ENCODE assay signal across 25 mouse cellular contexts in genomic region chr4:45443652-45444051, GRCm38 (mm10). TPM values are rescaled to one million over a fixed set of nuclear protein-coding genes. Genes with fewer than 3 reads are reported as not detected.
DNase-seq lines count a peak whose midpoint lies in the region; ATAC-seq and TF ChIP-seq lines count a peak whose summit lies in the region.
"Had no signal": no experiment of that assay in that cellular context is flagged by ENCODE, and none has a peak within 500 bp of the region (broad histone marks: within the 10 kb centered on the region; RNA-seq: fewer than 3 reads in every experiment).

No protein-coding gene starts in this region.

- peaks cover 7% of the 10 kb centered on the region for H3K27me3 ChIP-seq in heart, embryonic 12.5 days (replicated peaks)
- no peaks in the 10 kb centered on the region for H3K27me3 ChIP-seq in kidney, adult 2 months (replicated peaks; ENCODE audit: control insufficient read depth, insufficient read depth, low read length)
- H3K27me3 ChIP-seq in kidney, embryonic 15.5 days, result no peaks in the 10 kb centered on the region
- H3K27me3 ChIP-seq: CH12.LX; embryonic facial prominence, embryonic 15.5 days; liver, embryonic 13.5 days; midbrain, embryonic 15.5 days; neural tube, embryonic 12.5 days had no signal

- DNase-seq in heart, postnatal 4 days, result no peak
- peak; percentile 84 for DNase-seq in kidney, adult 2 months
- peak; percentile 59 for DNase-seq in kidney, postnatal 10 days
- DNase-seq in urinary bladder, postnatal 14 days (ENCODE audit: low spot score), result no peak
- DNase-seq in frontal cortex, postnatal 14 days (ENCODE audit: low spot score in 2 of 2), result no peak
- DNase-seq: adrenal gland, adult 8-10 months; B cell, adult 2 months; cerebellum, adult 11 months; cerebellum, adult 9-11 months; gastrocnemius, postnatal 10 days; layer of hippocampus, postnatal 36 days; liver, embryonic 13.5 days; lung, adult 2 months; lung, postnatal 14 days; right cerebral cortex, postnatal 25 days; spleen, adult 18-20 months had no signal

- peak overlapping the region; percentile 15; the same call in 1 of the 2 replicates for H3K9ac ChIP-seq in heart, embryonic 12.5 days
- H3K9ac ChIP-seq in kidney, embryonic 15.5 days, result no peak overlapping the region
- H3K9ac ChIP-seq: embryonic facial prominence, embryonic 15.5 days; limb, embryonic 12.5 days; liver, embryonic 13.5 days; midbrain, embryonic 15.5 days; neural tube, embryonic 12.5 days had no signal

- no peak for TF ChIP-seq POLR2A in kidney, adult 2 months (IDR thresholded peaks at IDR 0.05; ENCODE audit: low read depth, low read length)

- peaks cover 98% of the 10 kb centered on the region for H3K4me1 ChIP-seq in heart, embryonic 12.5 days (replicated peaks)
- peaks cover 25% of the 10 kb centered on the region for H3K4me1 ChIP-seq in kidney, adult 2 months (ENCODE audit: control insufficient read depth, insufficient read depth, low read length)
- peaks cover 18% of the 10 kb centered on the region for H3K4me1 ChIP-seq in kidney, embryonic 15.5 days

- no peaks in the 10 kb centered on the region for H3K9me3 ChIP-seq in heart, embryonic 12.5 days (replicated peaks)
- no peaks in the 10 kb centered on the region for H3K9me3 ChIP-seq in kidney, embryonic 15.5 days (replicated peaks)
- H3K9me3 ChIP-seq: embryonic facial prominence, embryonic 15.5 days; limb, embryonic 12.5 days; liver, embryonic 13.5 days; midbrain, embryonic 15.5 days; neural tube, embryonic 12.5 days had no signal

- H3K27ac ChIP-seq in heart, embryonic 12.5 days (ENCODE audit: poor library complexity, severe bottlenecking), result no peak overlapping the region
- 0 out of 2 replicates have a peak overlapping the region, but pooled peaks have one; percentile 11 for H3K27ac ChIP-seq in kidney, adult 2 months (ENCODE audit: insufficient read depth, low read depth, low read length)
- H3K27ac ChIP-seq in kidney, embryonic 15.5 days, result no peak overlapping the region
- H3K27ac ChIP-seq: embryonic facial prominence, embryonic 15.5 days; limb, embryonic 12.5 days; liver, embryonic 13.5 days; midbrain, embryonic 15.5 days; neural tube, embryonic 12.5 days had no signal

- WGBS in heart, embryonic 12.5 days, result 58% methylated on average over 7 of the region's 7 CpGs
- 39% methylated on average over 7 of the region's 7 CpGs for WGBS in kidney, adult 2 months
- WGBS in kidney, embryonic 15.5 days, result 82% methylated on average over 7 of the region's 7 CpGs

- H3K4me3 ChIP-seq in heart, embryonic 12.5 days, result no peak overlapping the region
- no peak overlapping the region for H3K4me3 ChIP-seq in kidney, adult 2 months (ENCODE audit: insufficient read depth, low read depth, low read length)
- no peak overlapping the region for H3K4me3 ChIP-seq in kidney, embryonic 15.5 days (replicated peaks)
- H3K4me3 ChIP-seq: embryonic facial prominence, embryonic 15.5 days; limb, embryonic 12.5 days; liver, embryonic 13.5 days; midbrain, embryonic 15.5 days; neural tube, embryonic 12.5 days had no signal

- no peak overlapping the region for H3K4me2 ChIP-seq in heart, embryonic 12.5 days
- no peak overlapping the region for H3K4me2 ChIP-seq in kidney, embryonic 15.5 days
- H3K4me2 ChIP-seq: embryonic facial prominence, embryonic 15.5 days; limb, embryonic 12.5 days; liver, embryonic 13.5 days; midbrain, embryonic 15.5 days; neural tube, embryonic 12.5 days had no signal

- peaks cover 27% of the 10 kb centered on the region for H3K36me3 ChIP-seq in heart, embryonic 12.5 days
- H3K36me3 ChIP-seq in kidney, adult 2 months (ENCODE audit: control insufficient read depth, insufficient read depth, low read length), result no peaks in the 10 kb centered on the region; the same call in 1 of the 2 replicates
- peaks cover 45% of the 10 kb centered on the region for H3K36me3 ChIP-seq in kidney, embryonic 15.5 days
- H3K36me3 ChIP-seq: midbrain, embryonic 15.5 days had no signal

- ATAC-seq in heart, embryonic 12.5 days (ENCODE audit: insufficient number of reproducible peaks, low FRiP score), result no peak
- ATAC-seq in kidney, embryonic 15.5 days (replicated peaks; ENCODE audit: low FRiP score), result no peak
- ATAC-seq: forebrain, embryonic 14.5 days; intestine, postnatal 0 days; midbrain, embryonic 15.5 days had no signal

- TF ChIP-seq CTCF in kidney, adult 2 months (conservative IDR thresholded peaks at IDR 0.05; ENCODE audit: insufficient read depth, insufficient read length, low read depth, low read length), result no peak

RNA-seq across cellular contexts. Expression of gene Slc25a51, which starts 35.1 kb away (rescaled TPM):
- polyA plus RNA-seq in heart, embryonic 12.5 days (2016; fragmentation: Nextera tagmentation; extraction: Ambion mirVana), result 73.4 and 75.6 TPM in 2 replicates
- total RNA-seq in heart, postnatal 4 days (2021), result 100 to 1,000 TPM; 120 to 124 TPM
- 145 and 157 TPM in 2 replicates for polyA plus RNA-seq in kidney, adult 2 months (2012; rRNA removed)
- 79.0 and 81.0 TPM in 2 replicates for polyA plus RNA-seq in kidney, embryonic 15.5 days (2015; fragmentation: Nextera tagmentation; extraction: Ambion mirVana)

Comparison
In these comparisons a context has a peak if more than half of its experiments do, and no peak if none do; other contexts are left out.
1. DNase-seq: peak in kidney, adult 2 months (single experiment) and kidney, postnatal 10 days (single experiment); none in heart, postnatal 4 days (single experiment), urinary bladder, postnatal 14 days (single experiment) and frontal cortex, postnatal 14 days (0 of 2).